11 mouse cellular contexts compared by ENCODE assay signal in the genomic region with DNA sequence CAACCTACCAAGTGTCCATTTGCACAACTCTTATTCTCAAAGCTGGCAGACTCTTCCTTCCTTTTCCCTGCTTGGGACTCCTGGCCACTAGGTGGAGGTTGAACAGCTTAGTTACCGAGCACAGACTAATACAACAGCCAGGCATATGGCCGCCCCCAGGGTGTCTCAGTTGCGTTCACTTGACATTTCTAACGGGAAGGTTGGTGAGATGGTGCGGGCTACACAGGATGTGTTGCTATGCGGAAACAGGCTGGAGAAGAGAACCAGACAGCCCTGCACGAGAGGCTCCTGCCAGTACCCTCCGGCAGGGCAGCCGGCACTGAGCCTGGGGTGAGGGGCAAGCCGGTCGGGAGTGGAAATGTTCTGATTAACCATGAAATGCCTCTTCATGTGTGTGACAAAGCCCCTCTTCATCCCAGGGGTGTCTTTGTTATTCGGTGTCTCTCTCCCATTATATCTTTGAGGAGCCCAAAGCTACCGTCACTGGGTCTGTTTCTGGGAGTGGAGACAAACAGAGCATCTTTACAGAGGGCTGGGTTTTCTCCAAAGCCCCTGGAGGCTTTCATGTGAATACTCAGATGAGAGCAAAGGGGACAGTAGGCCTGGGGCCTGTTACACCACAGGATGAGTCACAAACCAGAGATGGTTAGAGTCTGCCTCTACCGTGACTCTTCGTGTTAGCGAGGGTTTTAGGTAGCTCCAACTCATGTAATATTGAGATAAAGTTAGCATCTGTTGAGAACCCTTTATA. TPM values are rescaled to one million over a fixed set of nuclear protein-coding genes. Genes with fewer than 3 reads are reported as not detected.
DNase-seq lines count a peak whose midpoint lies in the region; ATAC-seq and TF ChIP-seq lines count a peak whose summit lies in the region.
"Had no signal": no experiment of that assay in that cellular context is flagged by ENCODE, and none has a peak within 500 bp of the region (broad histone marks: within the 10 kb centered on the region; RNA-seq: fewer than 3 reads in every experiment).

No protein-coding gene starts in this region.

- ATAC-seq in Patski: peak; percentile 40

- TF ChIP-seq CTCF in Patski (IDR thresholded peaks at IDR 0.05): no peak
- no peak for TF ChIP-seq CTCF in gastrocnemius, adult 2 months (IDR thresholded peaks at IDR 0.05)

- H3K27me3 ChIP-seq in Patski: no peaks in the 10 kb centered on the region
- H3K27me3 ChIP-seq: embryonic facial prominence, embryonic 12.5 days had no signal

- CTCF ChIA-PET in Patski (lab: Charles Lee): interaction anchor here (1.0 to 4.9 kb wide), 3 partner anchors 15 to 38 kb away, joined by 3 to 62 read pairs (median 9); a partner anchor contains a TSS

- DNase-seq in embryo, embryonic 10.5 days (ENCODE audit: low spot score): peak; percentile 15
- no peak for DNase-seq in embryo, embryonic 10 days (ENCODE audit: low spot score)
- DNase-seq in Patski (ENCODE audit: low read depth, low spot score): no peak
- peak; percentile 88 to 90 for DNase-seq in cerebellum, postnatal 25 days
- DNase-seq in layer of hippocampus, postnatal 14 days (ENCODE audit: low spot score in 2 of 2): peak; percentile 19 to 31
- DNase-seq in gastrocnemius, adult 2 months: no peak
- DNase-seq in lung, postnatal 14 days: no peak
- DNase-seq in thymus, postnatal 14 days: no peak
- DNase-seq: heart, adult 18-20 months; lung, postnatal 10 days had no signal

- H3K4me3 ChIP-seq in gastrocnemius, adult 2 months: no peak overlapping the region
- H3K4me3 ChIP-seq: embryonic facial prominence, embryonic 12.5 days had no signal

- intact Hi-C loops in gastrocnemius, adult 2 months (cut with DNase I): no loop called here

- POLR2A ChIA-PET in Patski (lab: Charles Lee): no interaction called here

- in situ Hi-C loops in Patski (cut with MboI; ENCODE audit: low pct_unique_long_range_greater_than_20kb): no loop called here

- no peak overlapping the region for H3K27ac ChIP-seq in gastrocnemius, adult 2 months
- H3K27ac ChIP-seq: embryonic facial prominence, embryonic 12.5 days had no signal

RNA-seq across cellular contexts. Expression of a gene that starts 17.1 kb away (rescaled TPM):
- polyA plus RNA-seq in Patski (2021): 3.1 TPM
- total RNA-seq in layer of hippocampus, postnatal 14 days (2021): 1 to 10 TPM in 1 of 2 experiments, under 1 TPM in 1; 0.62 to 1.2 TPM
- total RNA-seq in gastrocnemius, adult 2 months (2021): under 1 TPM; 0.43 to 0.73 TPM

Comparison
In these comparisons a context has a peak if more than half of its experiments do, and no peak if none do; other contexts are left out.
1. DNase-seq: peak in embryo, embryonic 10.5 days (single experiment), cerebellum, postnatal 25 days (2 of 2) and layer of hippocampus, postnatal 14 days (2 of 2); none in embryo, embryonic 10 days (single experiment), Patski (single experiment), gastrocnemius, adult 2 months (single experiment), lung, postnatal 14 days (single experiment) and thymus, postnatal 14 days (single experiment).